Mouse (Mus musculus) heart, postnatal 14 days (tissue): ENCODE measurements around the gene Kcnj1. TPM values are rescaled to one million over a fixed set of nuclear protein-coding genes. Genes with fewer than 3 reads are reported as not detected.

Experiments used
- DNase-seq, 2 experiments: peaks; one replicate each; pipeline ENCODE4 v3.0.0; 2021 to 2022
- intact Hi-C: fragments of 180-260 bp; cut with DNase I; formaldehyde crosslinking; loops from one replicate; pipeline ENCODE4 v1.15.1; 2025
- long read RNA-seq, 2 experiments: library from polyadenylated mRNA; stranded (forward); transcript quantifications; one replicate each; pipeline ENCODE4 v2.0.0; 2021
- total RNA-seq, 2 experiments: library from RNA; stranded (reverse); gene quantifications; 2 replicates each; pipeline ENCODE4 v1.2.3; 2021

The Kcnj1 gene
- total RNA-seq: not detected
- long read RNA-seq, experiment 1: 0 reads
- long read RNA-seq, experiment 2: 0 reads

DNA sequence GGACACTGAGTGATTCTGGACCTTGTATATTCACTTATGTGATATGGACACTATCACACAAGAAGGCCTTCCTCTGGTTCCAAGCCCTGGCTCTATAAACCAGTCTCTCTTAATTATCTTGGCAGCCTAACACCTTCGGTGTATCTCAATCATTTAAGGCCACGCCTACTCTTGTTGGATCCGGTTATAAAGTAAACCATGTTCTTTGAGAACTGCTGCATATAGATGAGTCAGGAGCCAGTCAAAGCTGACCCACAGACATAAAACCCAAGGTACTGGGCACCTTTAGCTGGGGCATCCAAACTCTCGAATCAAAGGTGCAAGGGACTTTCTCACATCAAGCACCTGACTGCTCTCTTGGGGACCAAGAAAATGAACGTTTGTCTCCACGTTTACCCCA, at the start of gene Kcnj1:
Kcnj1 (plus strand) TSS at position 292 of the 400 bp plus-strand sequence.
- DNase-seq: no peak
- intact Hi-C loops: no loop called here

- no peak for DNase-seq
- intact Hi-C loops: no loop called here
These were observed 48.7 kb upstream of the Kcnj1 start for GRCm38 (mm10) chr9:32323610-32324009.

GRCm38 (mm10) chr9:32328777-32329176, 43.5 kb upstream of the Kcnj1 start:
- no peak for DNase-seq
- intact Hi-C loops: no loop called here

DNA sequence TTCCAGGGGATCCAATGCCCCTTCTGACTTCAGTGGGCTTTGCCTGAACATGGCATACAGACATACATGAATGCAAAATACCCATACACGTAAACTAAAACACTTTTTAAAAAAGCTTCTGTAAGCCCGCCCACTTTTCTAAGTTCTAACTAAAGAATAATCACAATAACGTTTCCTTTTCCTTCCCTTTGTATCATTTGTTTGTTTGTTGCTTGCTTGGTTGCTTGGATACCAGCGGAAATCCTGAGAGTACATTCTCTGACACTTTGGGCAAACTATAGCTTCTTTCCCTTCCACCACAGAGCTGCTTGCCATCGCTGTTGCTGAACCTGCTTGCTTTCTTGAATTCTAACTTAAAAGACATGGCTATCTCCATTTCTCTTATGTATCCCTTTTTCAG, 41.1 kb upstream of the Kcnj1 start:
- intact Hi-C loops: no loop called here
- no peak for DNase-seq

- DNase-seq: peak in 1 of 2 experiments; percentile 35
- intact Hi-C loops: no loop called here
These were observed 36.7 kb upstream of the Kcnj1 start for GRCm38 (mm10) chr9:32335389-32336150.

DNA sequence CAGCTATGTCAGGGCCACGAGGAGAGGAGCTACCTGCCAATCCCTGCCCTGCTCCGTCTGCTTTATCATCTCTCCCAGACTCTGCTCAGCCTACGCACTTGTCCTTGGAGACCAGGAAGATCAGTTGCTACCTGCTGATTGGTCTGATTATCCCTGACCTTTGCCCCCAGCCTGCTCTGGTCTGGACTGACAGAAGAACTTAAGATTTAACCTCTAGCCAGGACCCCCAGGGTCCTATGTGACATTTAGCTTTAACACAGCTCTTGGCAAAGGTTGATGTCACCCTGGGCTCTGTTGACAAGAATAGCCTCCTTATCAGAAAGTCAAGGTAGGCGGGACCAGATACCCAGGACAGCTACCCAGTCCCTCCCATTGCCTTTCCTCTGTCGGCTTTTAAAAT, 31.5 kb upstream of the Kcnj1 start:
- DNase-seq: no peak
- intact Hi-C loops: loop anchor here (10.0 kb wide), 2 partner anchors 396 to 776 kb away; no protein-coding TSS in a partner anchor

DNA sequence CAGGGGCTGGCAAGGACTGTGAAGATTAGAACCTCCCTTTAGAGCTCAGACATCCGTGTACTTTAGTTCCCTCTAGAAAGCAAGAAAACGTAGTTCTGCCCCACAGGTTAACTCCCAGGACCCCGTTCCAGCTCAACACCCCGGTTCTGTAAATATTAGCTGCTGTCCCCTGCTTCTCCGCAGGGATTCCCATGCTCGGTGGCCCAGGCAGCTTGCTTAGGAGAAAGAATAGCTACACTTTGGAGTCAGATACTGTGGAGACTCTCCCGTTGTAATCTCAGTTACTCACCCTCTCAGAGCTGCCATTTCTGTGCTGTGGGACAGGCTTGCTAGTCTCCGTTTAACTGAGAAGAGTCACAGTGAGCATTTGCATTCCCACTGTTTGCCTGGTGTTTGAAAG, 29.4 kb upstream of the Kcnj1 start:
- no peak for DNase-seq
- intact Hi-C loops: loop anchor here (10.0 kb wide), 2 partner anchors 398 to 778 kb away; no protein-coding TSS in a partner anchor

DNA sequence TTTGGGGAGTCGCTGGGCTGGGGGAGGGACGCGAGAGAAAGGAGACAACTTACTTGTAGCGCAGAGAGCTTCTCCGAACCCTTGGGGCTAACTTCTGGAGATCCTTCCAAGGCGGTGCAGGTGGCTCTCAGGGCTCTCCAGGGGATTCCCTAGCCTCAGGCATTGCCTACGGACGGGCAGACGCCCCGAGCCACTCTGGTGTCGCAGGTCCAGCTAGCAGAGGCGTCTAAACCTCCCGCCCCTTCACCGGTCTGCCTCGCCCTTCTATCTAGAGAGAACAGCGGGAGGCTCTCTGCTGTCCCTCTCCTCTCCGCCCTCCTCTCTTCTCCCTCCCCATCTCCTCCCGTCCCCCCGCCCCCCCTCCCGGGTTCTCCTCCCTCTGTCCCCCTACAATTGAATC, 28.2 kb upstream of the Kcnj1 start, which contains the start of gene Kcnj5:
Kcnj5 (minus strand) TSS at position 300 of the 400 bp plus-strand sequence.
- intact Hi-C loops: loop anchor here (2.0 to 10.0 kb wide), 3 partner anchors 31 to 779 kb away; no protein-coding TSS in a partner anchor
- DNase-seq: no peak

DNA sequence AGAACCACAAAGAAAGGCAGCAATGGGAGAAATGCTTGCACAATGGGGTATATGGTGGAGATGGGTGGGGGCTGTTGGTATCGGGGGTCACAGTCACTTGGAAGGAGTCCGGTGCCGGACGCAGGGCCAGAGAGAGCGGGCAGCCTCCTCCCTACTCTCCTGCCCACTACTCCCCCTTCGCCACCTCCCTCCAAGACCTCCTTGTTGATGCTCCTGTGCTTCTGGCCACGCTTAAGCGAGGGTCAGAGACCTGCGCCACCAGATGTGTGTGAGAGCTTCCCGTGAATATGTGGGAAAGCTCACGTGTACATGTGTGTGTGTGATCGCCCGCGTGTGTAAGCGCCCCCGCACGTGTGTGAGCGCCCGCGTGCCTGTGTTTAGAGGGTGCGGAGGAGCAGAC, 27.8 kb upstream of the Kcnj1 start:
- no peak for DNase-seq
- intact Hi-C loops: loop anchor here (2.0 to 10.0 kb wide), 3 partner anchors 32 to 780 kb away; no protein-coding TSS in a partner anchor

DNA sequence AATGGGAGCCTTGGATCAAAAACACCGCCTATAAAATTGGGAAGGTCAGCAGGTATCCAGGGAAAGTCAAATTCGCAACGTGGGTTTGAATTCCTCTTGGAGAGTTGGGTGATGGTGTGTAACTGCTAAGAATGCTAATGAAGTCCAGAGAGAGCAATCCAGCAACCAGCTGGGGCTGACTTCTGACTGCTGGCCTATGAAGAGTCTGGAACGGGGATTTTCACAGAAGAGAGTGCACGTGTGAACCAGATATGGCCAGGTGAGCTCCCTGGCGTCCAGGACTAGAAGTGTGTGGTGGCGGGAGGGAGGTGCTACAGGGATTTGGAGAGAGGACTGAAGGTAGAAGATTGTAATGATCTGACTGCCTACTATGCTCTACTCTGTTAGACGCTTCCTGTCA, 24.2 kb upstream of the Kcnj1 start:
- intact Hi-C loops: loop anchor here (5.0 to 10.0 kb wide), 3 partner anchors 56 to 783 kb away; no protein-coding TSS in a partner anchor
- no peak for DNase-seq

DNA sequence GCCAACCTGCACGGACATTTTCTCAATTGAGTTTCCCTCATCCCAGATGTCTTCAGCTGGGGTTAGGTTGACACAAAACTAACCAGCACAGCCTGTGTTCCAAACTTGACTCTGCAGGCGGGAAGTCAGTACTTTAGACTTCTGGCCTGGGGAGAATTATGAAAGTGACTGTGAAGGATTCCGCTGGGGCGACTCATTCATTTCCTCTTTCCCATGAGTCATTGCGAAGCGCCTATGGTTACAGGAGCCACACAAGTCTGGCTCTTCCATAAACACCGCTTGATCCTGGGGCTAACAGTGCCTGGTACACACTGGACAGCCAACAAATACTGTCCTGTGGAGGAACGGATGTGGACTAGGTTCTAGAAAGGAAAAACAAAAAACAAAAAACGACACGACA, 22.9 kb upstream of the Kcnj1 start:
- intact Hi-C loops: loop anchor here (5.0 to 10.0 kb wide), 3 partner anchors 57 to 785 kb away; no protein-coding TSS in a partner anchor
- no peak for DNase-seq

- intact Hi-C loops: loop anchor here (1.0 kb wide), 1 partner anchor 78 kb away; no protein-coding TSS in a partner anchor
- DNase-seq: peak; percentile 78 to 86
These were observed 22.0 kb upstream of the Kcnj1 start for GRCm38 (mm10) chr9:32350332-32350731.

DNA sequence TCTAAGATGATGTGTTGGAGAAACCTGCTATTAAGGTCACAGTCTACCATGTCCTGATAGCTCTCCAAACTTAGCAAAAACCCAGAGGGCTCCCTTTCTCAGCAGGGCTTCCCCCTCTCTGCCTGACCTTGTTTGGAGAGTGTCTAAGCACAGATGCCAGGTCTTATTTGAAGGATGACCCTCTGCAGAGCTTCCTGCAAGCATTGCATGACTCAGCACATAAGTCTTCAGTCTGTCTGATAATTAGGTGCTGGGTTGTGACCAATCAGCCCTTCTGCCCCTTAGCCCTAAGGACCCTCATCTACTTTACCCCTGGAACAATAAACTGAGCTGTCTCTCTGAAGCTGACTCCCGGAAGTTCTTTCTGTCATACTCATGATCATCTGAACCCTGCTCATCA, 11.5 kb upstream of the Kcnj1 start:
- intact Hi-C loops: no loop called here

DNA sequence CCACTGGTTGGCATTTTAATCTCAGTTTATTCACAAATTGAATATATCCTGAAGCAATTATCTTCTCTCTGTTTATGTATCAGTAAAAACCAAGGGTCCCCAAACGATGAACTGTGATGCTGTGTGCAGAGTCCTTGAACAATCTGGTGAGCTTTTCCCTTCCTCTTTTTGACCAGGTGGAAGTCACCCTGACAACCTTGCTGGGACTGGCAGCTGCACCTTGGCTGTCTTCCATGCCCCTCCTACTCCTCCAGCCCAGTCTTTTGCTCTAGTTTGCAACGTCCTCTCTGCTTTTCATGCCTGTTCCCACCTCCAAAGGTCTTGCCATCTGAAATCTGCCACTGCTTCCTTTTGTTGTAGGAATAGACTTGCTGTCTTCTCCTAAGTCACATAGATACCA, 3.5 kb upstream of the Kcnj1 start:
- intact Hi-C loops: no loop called here
- no peak for DNase-seq

More for the DNA sequence above, 11.5 kb upstream of the Kcnj1 start:
- no peak for DNase-seq

- no peak for DNase-seq
- intact Hi-C loops: no loop called here
These were observed 2.9 kb upstream of the Kcnj1 start for GRCm38 (mm10) chr9:32369388-32369787.

DNA sequence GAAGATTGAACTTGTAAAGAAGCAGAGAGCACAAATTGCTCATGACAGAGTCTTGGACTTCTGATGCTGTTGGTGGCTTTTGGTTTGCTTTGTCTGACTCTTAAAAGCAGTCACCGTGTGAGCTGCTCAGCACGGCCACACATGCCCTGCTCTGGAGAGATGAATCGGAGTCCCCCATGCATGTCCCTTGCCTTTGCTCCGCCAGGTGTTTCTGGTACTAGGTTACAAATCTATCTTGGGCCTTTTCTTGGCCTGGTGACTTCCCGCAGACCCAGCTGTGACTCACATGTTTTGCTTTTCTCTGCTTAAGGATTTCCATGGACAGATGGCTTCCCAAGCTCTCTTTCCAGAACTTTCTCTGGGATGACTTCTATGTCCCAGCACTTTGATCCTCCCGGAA, 1.4 kb downstream of the Kcnj1 start:
- DNase-seq: no peak
- intact Hi-C loops: no loop called here

GRCm38 (mm10) chr9:32376031-32376430, 3.7 kb downstream of the Kcnj1 start:
- DNase-seq: peak; percentile 12 to 22

GRCm38 (mm10) chr9:32376863-32377590, 4.7 kb downstream of the Kcnj1 start:
- DNase-seq: no peak
- intact Hi-C loops: no loop called here

More at GRCm38 (mm10) chr9:32376031-32376430, 3.7 kb downstream of the Kcnj1 start:
- intact Hi-C loops: no loop called here

DNA sequence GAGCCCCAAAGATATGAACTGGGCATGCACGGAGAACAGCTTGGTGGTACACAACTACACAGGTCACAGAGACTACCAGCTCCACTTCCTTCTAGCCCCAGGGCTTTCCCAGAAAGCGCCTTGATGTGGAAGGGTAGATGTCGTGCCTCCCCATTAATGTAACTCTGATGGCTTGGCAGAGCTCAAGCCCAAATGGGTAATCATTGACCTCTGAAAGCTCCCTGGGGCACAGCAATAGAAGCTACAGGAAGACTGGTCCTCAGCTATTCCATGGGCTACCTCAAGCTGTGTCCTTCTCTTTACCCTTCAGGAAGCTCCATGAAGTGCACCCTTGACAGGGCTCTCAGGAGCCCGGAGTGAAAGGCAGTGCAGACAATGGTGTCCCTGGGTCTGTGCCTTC, 12.6 kb downstream of the Kcnj1 start:
- intact Hi-C loops: no loop called here
- DNase-seq: no peak

DNA sequence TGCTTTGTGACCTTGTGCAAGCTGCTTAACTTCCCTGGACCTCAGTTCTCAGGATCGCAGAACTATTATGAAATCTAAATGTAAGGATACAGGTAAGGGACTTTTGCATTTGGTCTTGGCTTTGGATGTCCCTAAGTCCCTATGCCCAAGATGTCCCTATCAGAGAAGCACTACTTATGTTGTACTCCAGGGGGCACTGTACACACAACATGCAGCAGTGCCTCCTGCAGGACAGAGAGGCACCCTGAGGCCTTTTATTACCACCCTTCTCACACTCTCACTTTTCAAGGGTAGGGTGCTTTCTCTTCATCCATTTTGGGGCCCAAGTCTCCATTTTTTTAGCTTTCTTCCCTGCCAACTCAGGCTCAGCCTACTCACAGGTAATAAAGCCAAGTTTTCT, 15.8 kb downstream of the Kcnj1 start:
- DNase-seq: no peak
- intact Hi-C loops: no loop called here

DNA sequence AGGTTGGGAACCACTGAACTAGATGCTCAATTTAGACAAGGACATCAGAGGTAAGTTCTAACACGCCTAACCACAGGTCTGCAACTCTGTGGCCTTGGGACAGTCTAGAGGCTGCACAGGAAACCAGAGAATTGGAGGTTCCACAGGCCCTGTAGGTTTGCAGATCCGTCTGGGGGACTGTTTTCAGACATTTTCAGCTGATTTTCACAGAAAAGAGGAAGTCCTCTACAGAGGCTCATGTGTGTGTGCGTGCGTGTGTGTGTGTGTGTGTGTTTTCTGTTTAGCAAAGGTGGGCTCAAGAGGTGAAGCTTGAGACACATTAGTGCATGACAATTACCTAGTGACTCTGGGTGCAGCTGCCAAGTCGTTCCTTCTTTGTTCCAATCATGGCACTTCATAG, 18.8 kb downstream of the Kcnj1 start:
- intact Hi-C loops: no loop called here
- DNase-seq: no peak
